Mouse (Mus musculus) heart, embryonic 11.5 days (tissue): Measurements from ENCODE around the gene Mrpl2. TPM values are rescaled to one million over a fixed set of nuclear protein-coding genes. Genes with fewer than 3 reads are reported as not detected.

ENCODE experiments used
- ATAC-seq: fragments of 200-750 bp; cut with Nextera tagmentation; replicated peaks from 2 replicates; pipeline ENCODE4 v1.8.0; 2017; ENCODE audit warnings: moderate library complexity; ENCODE audit not compliant: insufficient number of reproducible peaks, low FRiP score, low TSS enrichment
- H3K27ac ChIP-seq: fragments of 300-500 bp; sonication (generic); 2 replicates; pipeline ENCODE4 v1.5.1; 2014; ENCODE audit warnings: mild to moderate bottlenecking, low read depth, low read length
- H3K27me3 ChIP-seq: fragments of 300-500 bp; sonication (generic); 2 replicates; pipeline ENCODE4 v1.6.1; 2014; ENCODE audit warnings: mild to moderate bottlenecking, low read length, mixed read lengths; ENCODE audit not compliant: control insufficient read depth, insufficient read depth
- H3K36me3 ChIP-seq: fragments of 300-500 bp; sonication (generic); 2 replicates; pipeline ENCODE4 v1.6.1; 2014; ENCODE audit warnings: mild to moderate bottlenecking, low read length, moderate library complexity, mixed read lengths; ENCODE audit not compliant: control insufficient read depth, insufficient read depth
- H3K4me1 ChIP-seq: fragments of 300-500 bp; sonication (generic); 2 replicates; pipeline ENCODE4 v1.6.1; 2014; ENCODE audit warnings: low read length; ENCODE audit not compliant: control insufficient read depth, insufficient read depth
- H3K4me2 ChIP-seq: fragments of 300-500 bp; sonication (generic); 2 replicates; pipeline ENCODE4 v1.6.1; 2014; ENCODE audit warnings: mild to moderate bottlenecking, moderate library complexity
- H3K4me3 ChIP-seq: fragments of 300-500 bp; sonication (generic); 2 replicates; pipeline ENCODE4 v1.5.1; 2014; ENCODE audit warnings: low read depth, low read length
- H3K9ac ChIP-seq: fragments of 300-500 bp; sonication (generic); 2 replicates; pipeline ENCODE4 v1.6.1; 2014; ENCODE audit warnings: mild to moderate bottlenecking, low read depth, low read length, moderate library complexity
- H3K9me3 ChIP-seq: fragments of 300-500 bp; sonication (generic); replicated peaks from 2 replicates; pipeline ENCODE4 v1.6.1; 2016; ENCODE audit warnings: low read length; ENCODE audit not compliant: control insufficient read depth
- WGBS: fragments of 180-500 bp; shearing (Covaris S2); extraction: QIAGEN DNeasy Blood & Tissue Kit; methylation state at CpG from one replicate; pipeline ENCODE4 v1.1.7; 2014; ENCODE audit not compliant: insufficient replicate concordance; 5-methylcytosine and 5-hydroxymethylcytosine counted together
- polyA plus RNA-seq: library from polyadenylated mRNA; unstranded; fragments of >200 nt; fragmentation: Nextera tagmentation; extraction: Ambion mirVana; gene quantifications from 2 replicates; pipeline ENCODE4 v1.2.1, GENCODE M21; 2014

Gene Mrpl2
- 110 and 119 TPM in 2 replicates for polyA plus RNA-seq

DNA sequence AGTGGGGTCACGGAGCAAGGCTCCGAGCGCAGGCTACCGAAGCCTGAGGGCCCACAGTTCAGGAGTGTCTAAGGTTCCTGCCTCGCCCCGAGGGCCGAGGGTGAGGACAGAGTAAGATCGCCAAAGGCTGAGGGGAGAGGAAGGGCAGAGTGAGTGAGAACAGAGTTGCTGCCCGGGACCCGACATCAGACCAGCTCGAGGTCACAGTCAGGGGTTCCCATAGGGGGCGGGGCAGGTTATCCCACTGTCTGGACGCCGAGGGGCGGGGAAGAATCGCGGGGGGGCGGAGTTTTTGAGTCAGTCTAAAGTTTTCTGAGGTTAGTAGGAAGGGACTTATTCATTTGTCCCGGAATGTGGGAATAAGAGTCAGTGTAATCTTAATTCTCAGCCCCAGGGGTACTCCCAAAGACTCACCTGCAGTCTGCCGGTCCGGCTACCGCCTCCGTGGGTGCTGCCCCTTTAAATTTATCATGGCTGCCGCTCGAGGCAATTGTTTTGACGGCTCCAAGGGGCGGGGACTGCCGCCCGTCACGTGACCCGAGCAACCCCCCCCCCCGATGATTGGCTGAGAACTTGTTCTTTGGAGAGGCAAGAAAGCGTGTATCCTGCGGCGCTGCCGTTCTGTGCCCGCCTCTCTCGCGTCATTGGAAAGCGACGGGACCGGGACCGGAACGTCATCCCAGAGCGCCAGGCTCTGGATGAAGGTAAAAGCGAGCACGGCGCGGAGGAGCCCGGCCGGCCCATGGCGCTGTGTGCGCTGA is at the start of gene Mrpl2, which contains the start of gene Klc4:
Mrpl2 (plus strand) TSS at position 669 of the 761 bp plus-strand sequence.
Klc4 (minus strand) TSS at position 462 of the 761 bp plus-strand sequence.
- Histone ChIP-seq H3K4me2 (peak within 1 kb of the TSS; percentile 91), H3K9ac (peak within 1 kb of the TSS; percentile 85), H3K9me3 (no peaks in the 10 kb centered on the region), H3K27ac (peak within 1 kb of the TSS; percentile 78), H3K4me1 (peaks cover 21% of the 10 kb centered on the region), H3K4me3 (peak within 1 kb of the TSS; percentile 76), H3K27me3 (no peaks in the 10 kb centered on the region), H3K36me3 (peaks cover 5% of the 10 kb centered on the region)
- under 1% methylated on average over 53 of the region's 53 CpGs for WGBS
- peak; percentile 75 for ATAC-seq

DNA sequence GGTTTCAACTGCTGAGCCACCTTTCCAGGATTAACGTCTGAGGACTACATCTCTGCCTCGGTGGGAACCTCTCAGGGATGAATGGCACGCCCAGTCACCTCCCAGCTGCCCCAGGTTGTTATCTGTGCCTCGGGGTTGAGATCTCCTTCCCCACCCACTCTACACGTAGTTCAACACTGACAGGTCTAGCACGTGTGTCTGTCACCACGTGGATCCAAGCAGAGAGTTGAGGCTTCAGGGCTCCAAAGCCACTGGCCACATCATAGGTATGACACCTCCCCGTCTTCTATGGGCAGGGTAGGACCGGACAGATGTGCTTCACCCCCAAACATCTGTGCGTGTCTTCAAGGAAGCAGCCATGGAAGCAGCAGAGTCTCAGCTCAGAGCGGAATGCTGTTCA is 48.1 kb upstream of the Mrpl2 start:
- Histone ChIP-seq H3K27me3 (no peaks in the 10 kb centered on the region), H3K9ac (no peak overlapping the region), H3K9me3 (no peaks in the 10 kb centered on the region), H3K36me3 (no peaks in the 10 kb centered on the region), H3K4me2 (no peak overlapping the region), H3K4me3 (no peak overlapping the region), H3K4me1 (peaks cover 25% of the 10 kb centered on the region), H3K27ac (no peak overlapping the region)
- no peak for ATAC-seq
- WGBS, result 80% methylated on average over 11 of the region's 11 CpGs

DNA sequence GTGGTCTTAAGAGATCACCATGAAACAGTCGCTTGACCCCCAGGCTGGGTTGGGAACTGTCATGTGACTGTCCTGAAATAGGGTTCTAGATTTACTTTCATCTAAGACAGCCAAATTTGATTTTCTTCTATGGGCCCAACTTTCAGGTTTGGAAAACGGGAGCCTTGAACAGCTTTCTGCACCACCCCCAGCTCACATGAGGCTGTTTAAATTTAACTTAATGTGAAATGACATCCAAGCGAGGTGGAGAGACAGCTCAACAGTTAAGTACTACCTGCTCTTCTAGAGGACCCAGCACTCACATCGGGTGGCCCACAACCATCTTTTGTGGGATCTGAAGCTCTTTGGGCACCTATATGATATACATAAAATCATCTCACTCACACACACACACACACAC is 47.1 kb upstream of the Mrpl2 start:
- 76% methylated on average over 4 of the region's 4 CpGs for WGBS
- no peak for ATAC-seq

DNA sequence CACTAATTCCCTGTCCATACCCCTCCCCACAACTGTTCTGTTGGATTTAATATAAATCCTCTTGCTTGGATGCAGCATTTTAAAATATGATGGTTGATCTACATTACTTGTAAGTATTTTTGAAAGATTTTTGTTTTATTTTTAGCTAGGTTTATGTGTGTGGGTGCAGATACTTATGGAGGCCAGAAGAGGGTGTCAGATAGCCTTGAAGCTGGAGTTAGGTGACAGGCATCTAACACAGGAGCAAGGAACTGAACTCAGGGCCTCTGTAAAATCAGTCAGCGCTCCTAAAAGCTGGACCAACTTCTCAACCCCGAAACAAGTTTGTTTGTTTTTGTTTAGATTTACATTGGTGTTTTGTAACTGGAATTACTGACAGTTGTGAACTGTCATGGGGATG is 45.5 kb upstream of the Mrpl2 start:
- Histone ChIP-seq H3K27me3 (no peaks in the 10 kb centered on the region), H3K27ac (no peak overlapping the region), H3K4me3 (no peak overlapping the region), H3K9ac (no peak overlapping the region), H3K4me2 (no peak overlapping the region), H3K9me3 (no peaks in the 10 kb centered on the region), H3K36me3 (no peaks in the 10 kb centered on the region), H3K4me1 (peaks cover 20% of the 10 kb centered on the region)
- WGBS, result 81% methylated on average over 2 of the region's 2 CpGs
- no peak for ATAC-seq

More for the DNA sequence above, 47.1 kb upstream of the Mrpl2 start:
- peaks cover 21% of the 10 kb centered on the region for H3K4me1 ChIP-seq
- H3K27ac ChIP-seq, result no peak overlapping the region
- H3K9ac ChIP-seq, result no peak overlapping the region
- no peak overlapping the region for H3K4me2 ChIP-seq
- H3K4me3 ChIP-seq, result no peak overlapping the region
- H3K27me3 ChIP-seq, result no peaks in the 10 kb centered on the region
- H3K9me3 ChIP-seq, result no peaks in the 10 kb centered on the region
- H3K36me3 ChIP-seq, result no peaks in the 10 kb centered on the region

DNA sequence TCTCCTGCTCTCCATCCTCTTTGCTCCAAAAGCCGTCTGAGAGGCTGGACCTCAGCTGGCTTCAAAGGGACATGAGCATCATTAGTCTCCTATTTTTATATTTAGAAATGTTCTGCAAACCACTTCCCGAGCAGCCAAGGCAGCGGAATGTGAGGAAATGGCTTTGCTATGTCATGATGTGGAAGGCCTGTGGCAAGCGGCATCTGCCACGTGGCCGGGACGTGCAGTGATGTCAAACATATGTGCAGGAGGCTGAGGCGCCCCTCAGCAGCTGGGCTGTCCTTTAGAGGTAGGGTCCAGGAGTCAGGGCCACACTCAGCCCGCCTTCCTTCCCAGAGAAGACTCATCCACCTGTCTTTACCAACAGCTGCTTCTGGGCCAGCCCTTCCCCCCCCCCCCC is 43.8 kb upstream of the Mrpl2 start:
- 62% methylated on average over 9 of the region's 9 CpGs for WGBS
- H3K4me1 ChIP-seq, result peaks cover 20% of the 10 kb centered on the region
- ATAC-seq, result no peak
- H3K36me3 ChIP-seq, result no peaks in the 10 kb centered on the region
- H3K27me3 ChIP-seq, result no peaks in the 10 kb centered on the region
- H3K4me2 ChIP-seq, result no peak overlapping the region
- H3K9ac ChIP-seq, result no peak overlapping the region
- H3K4me3 ChIP-seq, result no peak overlapping the region
- H3K27ac ChIP-seq, result no peak overlapping the region
- no peaks in the 10 kb centered on the region for H3K9me3 ChIP-seq

DNA sequence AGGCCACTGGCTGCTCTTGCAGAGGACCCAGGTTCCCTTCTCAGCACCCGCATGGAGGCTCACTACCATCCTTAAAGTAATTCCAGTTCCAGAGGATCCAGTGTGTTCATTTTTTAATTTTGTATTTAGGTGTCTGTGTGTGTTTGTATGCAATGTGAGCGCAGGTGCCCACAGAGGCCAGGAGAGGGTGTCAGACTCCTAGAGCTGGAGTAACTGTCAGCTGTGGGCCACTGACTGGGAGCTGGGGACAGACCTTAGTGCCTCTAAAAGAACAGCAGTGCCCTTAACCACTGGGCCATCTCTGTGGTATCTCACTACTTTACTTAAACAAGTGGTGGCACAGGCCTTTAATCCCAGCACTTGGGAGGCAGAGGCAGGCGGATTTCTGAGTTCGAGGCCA is 42.8 kb upstream of the Mrpl2 start:
- no peak overlapping the region for H3K27ac ChIP-seq
- WGBS, result 91% methylated on average over 4 of the region's 4 CpGs

DNA sequence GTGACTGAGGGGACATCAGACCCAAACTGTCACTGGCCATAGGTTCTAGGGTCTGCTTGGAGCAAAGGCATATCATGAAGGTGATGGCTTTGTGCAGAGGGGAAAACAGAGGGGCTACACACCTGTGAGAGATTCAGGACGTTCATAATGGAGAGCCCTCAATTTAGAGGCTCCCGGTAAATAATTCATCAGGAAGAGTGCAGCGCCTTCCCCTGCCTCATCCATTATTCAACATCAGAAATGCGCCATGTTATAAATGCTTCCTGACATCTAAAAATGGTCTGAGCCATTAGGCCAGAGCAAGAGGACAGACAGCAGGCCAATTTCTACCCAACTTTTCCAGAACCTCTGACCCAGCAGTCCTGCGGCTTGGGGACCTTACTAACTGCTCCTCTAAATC is 40.9 kb upstream of the Mrpl2 start:
- no peaks in the 10 kb centered on the region for H3K9me3 ChIP-seq
- H3K9ac ChIP-seq, result 0 out of 2 replicates have a peak overlapping the region, but pooled peaks have one; percentile 22
- H3K27me3 ChIP-seq, result no peaks in the 10 kb centered on the region
- ATAC-seq, result no peak
- no peak overlapping the region for H3K4me3 ChIP-seq
- no peaks in the 10 kb centered on the region for H3K36me3 ChIP-seq
- 0 out of 2 replicates have a peak overlapping the region, but pooled peaks have one; percentile 17 for H3K27ac ChIP-seq
- 78% methylated on average over 5 of the region's 5 CpGs for WGBS
- H3K4me1 ChIP-seq, result peaks cover 25% of the 10 kb centered on the region
- no peak overlapping the region for H3K4me2 ChIP-seq

More for the DNA sequence above, 42.8 kb upstream of the Mrpl2 start:
- Histone ChIP-seq H3K9ac (no peak overlapping the region), H3K4me3 (no peak overlapping the region), H3K27me3 (no peaks in the 10 kb centered on the region), H3K4me2 (no peak overlapping the region), H3K9me3 (no peaks in the 10 kb centered on the region), H3K36me3 (no peaks in the 10 kb centered on the region), H3K4me1 (peaks cover 20% of the 10 kb centered on the region)
- ATAC-seq, result no peak

DNA sequence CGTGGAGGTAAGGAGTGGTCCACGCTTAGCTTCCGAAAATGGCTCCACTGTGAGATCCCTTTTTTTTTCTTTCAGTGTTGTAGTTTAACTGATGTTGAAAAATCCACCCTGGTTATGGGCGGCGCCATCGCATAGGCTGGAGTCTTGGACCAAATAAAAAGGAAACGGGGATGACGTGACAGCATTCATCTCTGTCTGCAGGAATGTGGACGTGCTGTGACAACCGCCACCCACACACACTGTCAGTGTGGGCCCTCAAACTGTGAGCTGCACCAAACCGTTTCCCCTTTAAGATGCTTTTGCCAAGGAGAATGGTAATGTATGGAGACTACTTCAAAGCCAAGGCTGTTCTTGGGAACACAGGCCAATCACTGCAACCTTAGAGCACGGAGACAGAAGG is 40.0 kb upstream of the Mrpl2 start:
- Histone ChIP-seq H3K4me1 (peaks cover 28% of the 10 kb centered on the region), H3K36me3 (no peaks in the 10 kb centered on the region), H3K27ac (no peak overlapping the region), H3K9me3 (no peaks in the 10 kb centered on the region), H3K27me3 (no peaks in the 10 kb centered on the region), H3K4me3 (no peak overlapping the region), H3K4me2 (no peak overlapping the region), H3K9ac (no peak overlapping the region)
- no peak for ATAC-seq
- WGBS, result 84% methylated on average over 12 of the region's 12 CpGs
